Mouse (Mus musculus): ENCODE results near the gene Sox5. TPM values are rescaled to one million over a fixed set of nuclear protein-coding genes. Genes with fewer than 3 reads are reported as not detected.

Sox5 gene
- total and polyA plus RNA-seq, 2 experiments from 2014 or later: 2.1 to 3.2 TPM

- ATAC-seq (ENCODE audit: insufficient read depth, low read depth) (peak; percentile 33; the same call in 1 of the 2 replicates), DNase-seq (ENCODE audit: low spot score) (no peak)
- Histone ChIP-seq H3K9ac (replicated peaks; ENCODE audit: low read depth, low read length) (no peak overlapping the region), H3K36me3 (replicated peaks; ENCODE audit: control insufficient read depth, insufficient read depth, low read length) (no peaks in the 10 kb centered on the region), H3K27ac (ENCODE audit: low read depth) (no peak overlapping the region), H3K4me3 (ENCODE audit: low read depth, low read length) (no peak overlapping the region), H3K4me1 (ENCODE audit: control insufficient read depth, insufficient read depth) (no peaks in the 10 kb centered on the region), H3K9me3 (replicated peaks; ENCODE audit: control insufficient read depth, low read length) (no peaks in the 10 kb centered on the region), H3K4me2 (ENCODE audit: low read depth, low read length) (no peak overlapping the region), H3K27me3 (ENCODE audit: control insufficient read depth, insufficient read depth, low read length) (no peaks in the 10 kb centered on the region)
- 37% methylated on average over 8 of the region's 8 CpGs for WGBS
- TF ChIP-seq EP300 (IDR thresholded peaks at IDR 0.05; ENCODE audit: low read depth) (no peak), CTCF (IDR thresholded peaks at IDR 0.05; ENCODE audit: low read depth) (no peak)
Measured at GRCm38 (mm10) chr6:144513761-144514160, 268.0 kb downstream of the Sox5 start.

- Histone ChIP-seq H3K4me2 (ENCODE audit: low read depth, low read length) (no peak overlapping the region), H3K36me3 (replicated peaks; ENCODE audit: control insufficient read depth, insufficient read depth, low read length) (no peaks in the 10 kb centered on the region), H3K4me3 (ENCODE audit: low read depth, low read length) (no peak overlapping the region), H3K4me1 (ENCODE audit: control insufficient read depth, insufficient read depth) (no peaks in the 10 kb centered on the region), H3K9me3 (replicated peaks; ENCODE audit: control insufficient read depth, low read length) (no peaks in the 10 kb centered on the region), H3K27me3 (ENCODE audit: control insufficient read depth, insufficient read depth, low read length) (no peaks in the 10 kb centered on the region), H3K9ac (replicated peaks; ENCODE audit: low read depth, low read length) (no peak overlapping the region), H3K27ac (ENCODE audit: low read depth) (no peak overlapping the region)
- no peak for DNase-seq (ENCODE audit: low spot score)
- 73% methylated on average over 7 of the region's 7 CpGs for WGBS
- no peak for ATAC-seq (ENCODE audit: insufficient read depth, low read depth)
- TF ChIP-seq CTCF (IDR thresholded peaks at IDR 0.05; ENCODE audit: low read depth) (no peak), EP300 (IDR thresholded peaks at IDR 0.05; ENCODE audit: low read depth) (no peak)
Measured at GRCm38 (mm10) chr6:144511925-144512324, 269.9 kb downstream of the Sox5 start.

- no peaks in the 10 kb centered on the region for H3K36me3 ChIP-seq (replicated peaks; ENCODE audit: control insufficient read depth, insufficient read depth, low read length)
- no peaks in the 10 kb centered on the region for H3K4me1 ChIP-seq (ENCODE audit: control insufficient read depth, insufficient read depth)
- no peak overlapping the region for H3K9ac ChIP-seq (replicated peaks; ENCODE audit: low read depth, low read length)
- H3K27me3 ChIP-seq (ENCODE audit: control insufficient read depth, insufficient read depth, low read length): no peaks in the 10 kb centered on the region
- H3K4me3 ChIP-seq (ENCODE audit: low read depth, low read length): no peak overlapping the region
- DNase-seq (ENCODE audit: low spot score) (no peak), ATAC-seq (ENCODE audit: insufficient read depth, low read depth) (no peak)
- H3K27ac ChIP-seq (ENCODE audit: low read depth): no peak overlapping the region
- H3K9me3 ChIP-seq (replicated peaks; ENCODE audit: control insufficient read depth, low read length): no peaks in the 10 kb centered on the region
- WGBS: 70% methylated on average over 6 of the region's 6 CpGs
- no peak overlapping the region for H3K4me2 ChIP-seq (ENCODE audit: low read depth, low read length)
- TF ChIP-seq EP300 (IDR thresholded peaks at IDR 0.05; ENCODE audit: low read depth) (no peak), CTCF (IDR thresholded peaks at IDR 0.05; ENCODE audit: low read depth) (no peak)
Measured at GRCm38 (mm10) chr6:144510147-144510546, 271.6 kb downstream of the Sox5 start.

- Histone ChIP-seq H3K27ac (ENCODE audit: low read depth) (no peak overlapping the region), H3K36me3 (replicated peaks; ENCODE audit: control insufficient read depth, insufficient read depth, low read length) (no peaks in the 10 kb centered on the region), H3K4me3 (ENCODE audit: low read depth, low read length) (no peak overlapping the region), H3K27me3 (ENCODE audit: control insufficient read depth, insufficient read depth, low read length) (no peaks in the 10 kb centered on the region), H3K9me3 (replicated peaks; ENCODE audit: control insufficient read depth, low read length) (no peaks in the 10 kb centered on the region), H3K9ac (replicated peaks; ENCODE audit: low read depth, low read length) (no peak overlapping the region), H3K4me2 (ENCODE audit: low read depth, low read length) (no peak overlapping the region), H3K4me1 (ENCODE audit: control insufficient read depth, insufficient read depth) (no peaks in the 10 kb centered on the region)
- 77% methylated on average over 5 of the region's 5 CpGs for WGBS
- ATAC-seq (ENCODE audit: insufficient read depth, low read depth): no peak
- DNase-seq (ENCODE audit: low spot score): no peak
- TF ChIP-seq CTCF (IDR thresholded peaks at IDR 0.05; ENCODE audit: low read depth) (no peak), EP300 (IDR thresholded peaks at IDR 0.05; ENCODE audit: low read depth) (no peak)
Measured at GRCm38 (mm10) chr6:144504197-144504551, 277.6 kb downstream of the Sox5 start.

GRCm38 (mm10) chr6:144503399-144504196 is 278.2 kb downstream of the Sox5 start:
- Histone ChIP-seq H3K9ac (replicated peaks; ENCODE audit: low read depth, low read length) (no peak overlapping the region), H3K27ac (ENCODE audit: low read depth) (no peak overlapping the region), H3K4me1 (ENCODE audit: control insufficient read depth, insufficient read depth) (no peaks in the 10 kb centered on the region), H3K4me3 (ENCODE audit: low read depth, low read length) (no peak overlapping the region), H3K27me3 (ENCODE audit: control insufficient read depth, insufficient read depth, low read length) (no peaks in the 10 kb centered on the region), H3K4me2 (ENCODE audit: low read depth, low read length) (no peak overlapping the region), H3K9me3 (replicated peaks; ENCODE audit: control insufficient read depth, low read length) (no peaks in the 10 kb centered on the region), H3K36me3 (replicated peaks; ENCODE audit: control insufficient read depth, insufficient read depth, low read length) (no peaks in the 10 kb centered on the region)
- WGBS: 90% methylated on average over 11 of the region's 11 CpGs
- DNase-seq (ENCODE audit: low spot score) (no peak), ATAC-seq (ENCODE audit: insufficient read depth, low read depth) (no peak)
- no peak for TF ChIP-seq EP300 (IDR thresholded peaks at IDR 0.05; ENCODE audit: low read depth)
- TF ChIP-seq CTCF (IDR thresholded peaks at IDR 0.05; ENCODE audit: low read depth): no peak

GRCm38 (mm10) chr6:144501439-144501838 is 280.3 kb downstream of the Sox5 start:
- Histone ChIP-seq H3K4me3 (ENCODE audit: low read depth, low read length) (no peak overlapping the region), H3K4me1 (ENCODE audit: control insufficient read depth, insufficient read depth) (no peaks in the 10 kb centered on the region), H3K27ac (ENCODE audit: low read depth) (no peak overlapping the region), H3K9ac (replicated peaks; ENCODE audit: low read depth, low read length) (no peak overlapping the region), H3K27me3 (ENCODE audit: control insufficient read depth, insufficient read depth, low read length) (no peaks in the 10 kb centered on the region), H3K9me3 (replicated peaks; ENCODE audit: control insufficient read depth, low read length) (no peaks in the 10 kb centered on the region), H3K4me2 (ENCODE audit: low read depth, low read length) (no peak overlapping the region), H3K36me3 (replicated peaks; ENCODE audit: control insufficient read depth, insufficient read depth, low read length) (no peaks in the 10 kb centered on the region)
- no peak for TF ChIP-seq CTCF (IDR thresholded peaks at IDR 0.05; ENCODE audit: low read depth)
- no peak for TF ChIP-seq EP300 (IDR thresholded peaks at IDR 0.05; ENCODE audit: low read depth)
- DNase-seq (ENCODE audit: low spot score): no peak
- no peak for ATAC-seq (ENCODE audit: insufficient read depth, low read depth)
- WGBS: 75% methylated on average over 5 of the region's 5 CpGs

Data from heart, postnatal 0 days (tissue).